Mouse (Mus musculus): ENCODE data around the gene Snx27. TPM values are rescaled to one million over a fixed set of nuclear protein-coding genes. Genes with fewer than 3 reads are reported as not detected.

Gene Snx27
- total and polyA plus RNA-seq, 3 experiments: 23.1 to 35.3 (median 34.9) TPM

DNA sequence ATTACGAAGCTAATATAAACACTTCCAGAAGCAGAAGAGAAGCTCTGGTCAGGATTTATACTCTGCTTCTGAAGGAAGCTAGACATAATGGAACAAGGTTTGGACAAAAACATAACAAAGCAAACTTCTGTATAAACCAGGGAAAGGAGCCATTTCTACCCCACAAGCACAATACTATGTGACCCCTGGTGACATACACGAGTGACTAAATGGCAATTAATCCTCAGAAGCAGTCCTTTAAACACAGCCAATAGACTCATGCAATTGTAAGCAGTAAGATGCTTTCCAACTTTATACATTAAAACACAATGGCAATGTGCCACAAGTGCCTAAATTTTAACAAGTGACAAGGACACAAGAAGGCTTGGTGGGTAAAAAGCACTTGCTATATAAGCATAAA lies 15.3 kb downstream of the Snx27 start:
- no peak for DNase-seq (ENCODE audit: extremely low read depth)
- no peak overlapping the region for H3K4me3 ChIP-seq (replicated peaks in 1 of 3; ENCODE audit: low read depth in 2 of 3, low read length in 2 of 3, poor library complexity in 1 of 3)
- H3K27me3 ChIP-seq (replicated peaks): no peaks in the 10 kb centered on the region
- no peak for TF ChIP-seq TCF12 (IDR thresholded peaks at IDR 0.05; ENCODE audit: low read depth, low read length)
- no peak for TF ChIP-seq MAFK (IDR thresholded peaks at IDR 0.05; ENCODE audit: insufficient replicate concordance, low read length)
- no peak for TF ChIP-seq RCOR1 (conservative IDR thresholded peaks at IDR 0.05; ENCODE audit: low read depth, low read length)
- no peak for TF ChIP-seq CHD2 (IDR thresholded peaks at IDR 0.05; ENCODE audit: low read length)
- TF ChIP-seq PAX5 (IDR thresholded peaks at IDR 0.05; ENCODE audit: low read length): no peak
- TF ChIP-seq SIN3A (IDR thresholded peaks at IDR 0.05; ENCODE audit: low read length): no peak
- no peak for TF ChIP-seq RAD21 (IDR thresholded peaks at IDR 0.05; ENCODE audit: low read depth, low read length)
- dilution Hi-C loops (cut with MboI; ENCODE audit: extremely low pct_ligation_motif_present, extremely low pct_unique_long_range_greater_than_20kb, low sequenced_read_pairs) (no loop called here), in situ Hi-C loops (cut with MboI; ENCODE audit: low pct_ligation_motif_present, low pct_unique_long_range_greater_than_20kb, low sequenced_read_pairs) (no loop called here)
- H3K79me2 ChIP-seq (replicated peaks; ENCODE audit: control insufficient read depth, extremely low read depth, insufficient read depth, poor library complexity, severe bottlenecking): peaks cover 13% of the 10 kb centered on the region; the same call in 1 of the 2 replicates
- H3K9me3 ChIP-seq (replicated peaks; ENCODE audit: low read length): no peaks in the 10 kb centered on the region
- H3K36me3 ChIP-seq (replicated peaks in 1 of 2; ENCODE audit: control insufficient read depth in 1 of 2, insufficient read depth in 1 of 2, low read length in 1 of 2): peaks cover 0 to 26% of the 10 kb centered on the region in 2 experiments
- peaks cover 2 to 57% of the 10 kb centered on the region in 2 experiments; a peak in 3 of 4 replicates for H3K4me1 ChIP-seq (ENCODE audit: control insufficient read depth in 1 of 2, insufficient read depth in 2 of 2)
- H3K4me2 ChIP-seq (ENCODE audit: insufficient read depth, low read depth, poor library complexity, severe bottlenecking): no peak overlapping the region
- no peak overlapping the region for H3K27ac ChIP-seq (ENCODE audit: insufficient read depth, low read depth)
- H3K9ac ChIP-seq (ENCODE audit: insufficient read depth, low read depth): no peak overlapping the region

DNA sequence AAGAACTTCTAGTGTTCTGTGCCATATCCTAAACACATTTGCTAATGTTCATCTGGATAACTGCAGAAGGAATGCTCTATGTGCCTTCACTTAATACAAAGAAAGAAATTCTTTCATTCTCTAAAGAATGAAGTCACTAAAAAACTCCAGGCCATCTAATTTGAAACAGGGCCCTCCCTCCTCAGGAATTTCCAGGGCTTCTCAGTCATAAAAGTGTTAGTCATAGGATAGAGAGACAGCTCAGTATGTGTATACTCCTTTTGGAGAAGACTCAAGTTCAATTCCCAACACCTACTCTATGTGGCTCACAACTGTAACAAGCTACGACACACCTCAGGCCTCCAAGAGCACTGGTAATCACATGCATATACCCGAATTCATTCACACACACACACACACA lies 17.0 kb downstream of the Snx27 start:
- no peak for DNase-seq (ENCODE audit: extremely low read depth)
- dilution Hi-C loops (cut with MboI; ENCODE audit: extremely low pct_ligation_motif_present, extremely low pct_unique_long_range_greater_than_20kb, low sequenced_read_pairs) (no loop called here), in situ Hi-C loops (cut with MboI; ENCODE audit: low pct_ligation_motif_present, low pct_unique_long_range_greater_than_20kb, low sequenced_read_pairs) (no loop called here)
- no peak overlapping the region for H3K27ac ChIP-seq (ENCODE audit: insufficient read depth, low read depth)
- TF ChIP-seq ZKSCAN1 (IDR thresholded peaks at IDR 0.05; ENCODE audit: borderline replicate concordance, low read depth, low read length): no peak
- 0 out of 2 replicates have a peak, but pooled peaks have one; percentile 19 for TF ChIP-seq ZNF384 (IDR thresholded peaks at IDR 0.05; ENCODE audit: low read depth, low read length)
- no peaks in the 10 kb centered on the region for H3K9me3 ChIP-seq (replicated peaks; ENCODE audit: low read length)
- no peak overlapping the region for H3K4me3 ChIP-seq (replicated peaks in 1 of 3; ENCODE audit: low read depth in 2 of 3, low read length in 2 of 3, poor library complexity in 1 of 3)
- 0 out of 2 replicates have a peak, but pooled peaks cover 13% of the 10 kb centered on the region for H3K79me2 ChIP-seq (replicated peaks; ENCODE audit: control insufficient read depth, extremely low read depth, insufficient read depth, poor library complexity, severe bottlenecking)
- H3K36me3 ChIP-seq (replicated peaks in 1 of 2; ENCODE audit: control insufficient read depth in 1 of 2, insufficient read depth in 1 of 2, low read length in 1 of 2): peaks cover 8 to 35% of the 10 kb centered on the region in 2 experiments
- H3K9ac ChIP-seq (ENCODE audit: insufficient read depth, low read depth): no peak overlapping the region
- H3K4me1 ChIP-seq (ENCODE audit: control insufficient read depth in 1 of 2, insufficient read depth in 2 of 2): peaks cover 2 to 71% of the 10 kb centered on the region in 2 experiments; a peak in 3 of 4 replicates
- H3K4me2 ChIP-seq (ENCODE audit: insufficient read depth, low read depth, poor library complexity, severe bottlenecking): no peak overlapping the region
- H3K27me3 ChIP-seq (replicated peaks): no peaks in the 10 kb centered on the region

DNA sequence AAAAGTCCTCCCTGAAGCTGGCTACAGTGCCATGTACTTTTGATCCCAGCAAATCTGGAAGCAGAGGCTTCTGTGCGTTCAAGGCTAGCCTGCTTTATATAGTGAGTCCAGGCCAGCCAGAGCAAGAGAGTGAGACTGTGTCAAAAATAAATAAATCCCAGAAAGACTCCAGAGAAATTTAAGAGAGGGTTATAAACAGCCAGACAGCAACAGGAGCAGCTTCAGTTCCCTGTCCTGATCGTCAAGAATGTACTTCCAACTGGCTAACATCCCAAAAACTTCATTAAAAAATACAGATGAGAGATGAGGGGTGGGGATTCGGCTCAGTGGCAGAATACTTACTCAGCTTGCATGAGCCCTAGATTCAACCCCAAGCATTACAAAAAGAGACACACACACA lies 17.4 kb downstream of the Snx27 start:
- TF ChIP-seq ZC3H11A (IDR thresholded peaks at IDR 0.05; ENCODE audit: low read depth, low read length) (no peak), USF1 (IDR thresholded peaks at IDR 0.05; ENCODE audit: low read depth, low read length) (no peak), SIN3A (IDR thresholded peaks at IDR 0.05; ENCODE audit: low read length) (no peak), ZKSCAN1 (IDR thresholded peaks at IDR 0.05; ENCODE audit: borderline replicate concordance, low read depth, low read length) (no peak), SMC3 (IDR thresholded peaks at IDR 0.05; ENCODE audit: low read depth, low read length) (no peak), MYC (IDR thresholded peaks at IDR 0.05; ENCODE audit: low read depth, low read length) (no peak), POLR2A (IDR thresholded peaks at IDR 0.05; ENCODE audit: low read depth, low read length) (no peak), MAZ (IDR thresholded peaks at IDR 0.05; ENCODE audit: low read depth, low read length) (no peak), PAX5 (IDR thresholded peaks at IDR 0.05; ENCODE audit: low read length) (no peak), BHLHE40 (IDR thresholded peaks at IDR 0.05; ENCODE audit: low read depth, low read length) (no peak), NELFE (IDR thresholded peaks at IDR 0.05; ENCODE audit: low read depth, low read length) (no peak), TBP (conservative IDR thresholded peaks at IDR 0.05; ENCODE audit: low read depth, low read length) (no peak)
- no peak overlapping the region for H3K9ac ChIP-seq (ENCODE audit: insufficient read depth, low read depth)
- H3K4me2 ChIP-seq (ENCODE audit: insufficient read depth, low read depth, poor library complexity, severe bottlenecking): no peak overlapping the region
- in situ Hi-C loops (cut with MboI; ENCODE audit: low pct_ligation_motif_present, low pct_unique_long_range_greater_than_20kb, low sequenced_read_pairs) (no loop called here), dilution Hi-C loops (cut with MboI; ENCODE audit: extremely low pct_ligation_motif_present, extremely low pct_unique_long_range_greater_than_20kb, low sequenced_read_pairs) (no loop called here)
- 0 out of 2 replicates have a peak, but pooled peaks cover 13% of the 10 kb centered on the region for H3K79me2 ChIP-seq (replicated peaks; ENCODE audit: control insufficient read depth, extremely low read depth, insufficient read depth, poor library complexity, severe bottlenecking)
- H3K36me3 ChIP-seq (replicated peaks in 1 of 2; ENCODE audit: control insufficient read depth in 1 of 2, insufficient read depth in 1 of 2, low read length in 1 of 2): peaks cover 9 to 36% of the 10 kb centered on the region in 2 experiments
- H3K9me3 ChIP-seq (replicated peaks; ENCODE audit: low read length): no peaks in the 10 kb centered on the region
- no peak for DNase-seq (ENCODE audit: extremely low read depth)
- no peak overlapping the region for H3K4me3 ChIP-seq (replicated peaks in 1 of 3; ENCODE audit: low read depth in 2 of 3, low read length in 2 of 3, poor library complexity in 1 of 3)
- no peak overlapping the region for H3K27ac ChIP-seq (ENCODE audit: insufficient read depth, low read depth)
- H3K27me3 ChIP-seq (replicated peaks): no peaks in the 10 kb centered on the region
- peaks cover 2 to 70% of the 10 kb centered on the region in 2 experiments; a peak in 3 of 4 replicates for H3K4me1 ChIP-seq (ENCODE audit: control insufficient read depth in 1 of 2, insufficient read depth in 2 of 2)

All from CH12.LX (cell line).